Mouse (Mus musculus) midbrain, postnatal 0 days (tissue): ENCODE data around the gene Art3. TPM values are rescaled to one million over a fixed set of nuclear protein-coding genes. Genes with fewer than 3 reads are reported as not detected.

Experiments used
- ATAC-seq: fragments of 200-750 bp; cut with Nextera tagmentation; 2 replicates; pipeline ENCODE4 v1.8.0; 2017; ENCODE audit warnings: moderate number of reproducible peaks, mild to moderate bottlenecking, moderate TSS enrichment, moderate library complexity; ENCODE audit not compliant: low FRiP score
- DNase-seq: peaks from one replicate; pipeline ENCODE4 v3.0.0-alpha.2; 2015; ENCODE audit warnings: low spot score
- H3K27ac ChIP-seq: fragments of 300-500 bp; sonication (generic); 2 replicates; pipeline ENCODE4 v1.5.1; 2014; ENCODE audit warnings: low read depth, mild to moderate bottlenecking, low read length, mixed read lengths
- H3K27me3 ChIP-seq: fragments of 300-500 bp; sonication (generic); 2 replicates; pipeline ENCODE4 v1.6.1; 2014; ENCODE audit warnings: low read length, control low read depth, mixed read lengths; ENCODE audit not compliant: insufficient read depth
- H3K36me3 ChIP-seq: fragments of 300-500 bp; sonication (generic); 2 replicates; pipeline ENCODE4 v1.6.1; 2014; ENCODE audit warnings: low read length, control low read depth, mixed read lengths; ENCODE audit not compliant: insufficient read depth
- H3K4me1 ChIP-seq: fragments of 300-500 bp; sonication (generic); 2 replicates; pipeline ENCODE4 v1.6.1; 2014; ENCODE audit warnings: mild to moderate bottlenecking, control low read depth, antibody characterized with exemption, low read length, mixed read lengths; ENCODE audit not compliant: insufficient read depth
- H3K4me2 ChIP-seq: fragments of 300-500 bp; sonication (generic); 2 replicates; pipeline ENCODE4 v1.6.1; 2014; ENCODE audit warnings: low read depth, mild to moderate bottlenecking, low read length, mixed read lengths; ENCODE audit not compliant: poor library complexity, severe bottlenecking
- H3K4me3 ChIP-seq: fragments of 300-500 bp; sonication (generic); 2 replicates; pipeline ENCODE4 v1.5.1; 2014; ENCODE audit warnings: low read depth, mild to moderate bottlenecking, low read length, moderate library complexity
- H3K9ac ChIP-seq: fragments of 300-500 bp; sonication (generic); replicated peaks from 2 replicates; pipeline ENCODE4 v1.6.1; 2014; ENCODE audit warnings: mild to moderate bottlenecking, low read length, moderate library complexity, mixed read lengths; ENCODE audit not compliant: poor library complexity, severe bottlenecking
- H3K9me3 ChIP-seq: fragments of 300-500 bp; sonication (generic); 2 replicates; pipeline ENCODE4 v1.6.1; 2016; ENCODE audit warnings: low read length, control low read depth
- CTCF ChIP-seq: IDR thresholded peaks from 2 replicates; pipeline ENCODE4 v1.5.1; 2016; ENCODE audit warnings: antibody characterized with exemption, mild to moderate bottlenecking
- WGBS: fragments of 180-500 bp; shearing (Covaris S2); extraction: QIAGEN DNeasy Blood & Tissue Kit; methylation state at CpG from one replicate; pipeline ENCODE4 v1.1.7; 2014; 5-methylcytosine and 5-hydroxymethylcytosine counted together
- polyA plus RNA-seq: library from polyadenylated mRNA; unstranded; fragments of >200 nt; fragmentation: Nextera tagmentation; extraction: Ambion mirVana; gene quantifications from 2 replicates; pipeline ENCODE4 v1.2.1, GENCODE M21; 2015
- total RNA-seq: library from RNA; depleted of rRNA; stranded (reverse); fragments of >200 nt; gene quantifications from 2 replicates; pipeline ENCODE4 v1.2.3, GENCODE M21; 2014

Gene Art3
- total and polyA plus RNA-seq, 2 experiments from 2014 or later, result 4.7 to 5.5 TPM

DNA sequence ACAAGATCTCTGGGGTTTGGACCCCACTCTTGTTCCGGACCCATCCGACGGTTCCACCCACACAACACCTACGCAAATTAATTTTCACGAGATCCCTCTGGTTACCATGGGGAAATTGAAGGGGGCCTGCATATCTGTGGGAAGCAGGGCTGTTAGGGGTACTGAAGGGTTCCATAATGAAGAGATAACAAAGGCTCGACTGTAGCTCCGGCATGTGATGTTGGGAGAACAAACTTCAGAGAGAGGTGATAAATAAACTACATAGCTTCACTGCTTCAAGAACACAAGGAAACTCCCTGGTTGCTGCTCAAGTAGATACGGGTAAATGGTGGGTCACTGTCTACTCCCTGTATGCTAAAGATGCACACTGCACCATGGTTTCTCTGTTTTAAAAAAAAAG is 106.9 kb downstream of the Art3 start:
- Histone ChIP-seq H3K9ac (no peak overlapping the region), H3K27me3 (no peaks in the 10 kb centered on the region), H3K4me2 (no peak overlapping the region), H3K27ac (no peak overlapping the region), H3K9me3 (no peaks in the 10 kb centered on the region), H3K36me3 (peaks cover under 1% of the 10 kb centered on the region), H3K4me3 (no peak overlapping the region), H3K4me1 (no peaks in the 10 kb centered on the region; the same call in 1 of the 2 replicates)
- no peak for DNase-seq
- TF ChIP-seq CTCF, result no peak
- WGBS, result 93% methylated on average over 8 of the region's 8 CpGs
- ATAC-seq, result no peak

DNA sequence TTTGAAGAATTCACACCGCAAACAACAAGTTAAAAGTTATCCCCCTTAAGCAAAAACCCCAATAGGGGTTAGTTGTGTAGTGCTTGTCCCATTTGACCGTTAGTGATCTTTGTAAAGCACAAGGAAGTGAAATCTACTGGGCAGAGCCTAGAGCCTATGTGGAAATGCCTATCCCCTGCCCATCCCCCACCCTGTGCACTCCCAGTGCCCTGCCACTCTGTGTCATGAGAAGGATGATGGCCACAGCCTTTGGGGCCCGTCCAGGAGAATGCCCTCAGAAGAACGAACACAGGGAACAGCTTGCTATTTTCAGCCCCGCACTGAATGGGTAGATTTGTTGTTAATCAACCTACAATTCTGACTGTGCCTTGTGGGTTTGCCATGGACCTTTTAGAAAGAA is 109.9 kb downstream of the Art3 start:
- Histone ChIP-seq H3K4me2 (no peak overlapping the region), H3K4me1 (no peaks in the 10 kb centered on the region), H3K9ac (no peak overlapping the region), H3K27me3 (no peaks in the 10 kb centered on the region), H3K27ac (no peak overlapping the region), H3K4me3 (no peak overlapping the region), H3K9me3 (no peaks in the 10 kb centered on the region), H3K36me3 (peaks cover 23% of the 10 kb centered on the region)
- 86% methylated on average over 5 of the region's 5 CpGs for WGBS
- DNase-seq (no peak), ATAC-seq (no peak)
- TF ChIP-seq CTCF, result no peak

DNA sequence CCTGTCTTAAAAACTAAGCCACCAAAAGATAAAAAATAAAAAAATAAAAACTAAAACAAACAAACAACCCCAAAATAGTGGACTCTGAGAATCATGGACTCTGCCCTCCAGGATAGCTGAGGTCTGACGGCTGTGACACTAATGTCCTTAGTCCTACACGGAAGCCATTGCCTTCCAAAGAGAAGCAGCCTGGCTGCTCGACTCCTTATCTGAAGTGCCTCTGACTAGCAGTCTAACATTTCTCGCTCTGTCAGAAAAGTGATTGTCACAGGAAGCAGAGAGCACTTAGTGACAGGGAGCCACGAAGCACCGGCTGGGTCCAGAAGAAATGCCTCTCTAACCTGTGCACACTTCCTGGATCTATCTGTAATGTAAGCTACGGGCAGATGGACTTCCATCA is 111.3 kb downstream of the Art3 start:
- no peak for DNase-seq
- WGBS, result 95% methylated on average over 7 of the region's 7 CpGs
- Histone ChIP-seq H3K27me3 (no peaks in the 10 kb centered on the region), H3K9ac (no peak overlapping the region), H3K27ac (no peak overlapping the region), H3K4me2 (no peak overlapping the region), H3K4me1 (no peaks in the 10 kb centered on the region), H3K9me3 (no peaks in the 10 kb centered on the region), H3K4me3 (no peak overlapping the region), H3K36me3 (peaks cover 37% of the 10 kb centered on the region)
- TF ChIP-seq CTCF, result no peak
- no peak for ATAC-seq

DNA sequence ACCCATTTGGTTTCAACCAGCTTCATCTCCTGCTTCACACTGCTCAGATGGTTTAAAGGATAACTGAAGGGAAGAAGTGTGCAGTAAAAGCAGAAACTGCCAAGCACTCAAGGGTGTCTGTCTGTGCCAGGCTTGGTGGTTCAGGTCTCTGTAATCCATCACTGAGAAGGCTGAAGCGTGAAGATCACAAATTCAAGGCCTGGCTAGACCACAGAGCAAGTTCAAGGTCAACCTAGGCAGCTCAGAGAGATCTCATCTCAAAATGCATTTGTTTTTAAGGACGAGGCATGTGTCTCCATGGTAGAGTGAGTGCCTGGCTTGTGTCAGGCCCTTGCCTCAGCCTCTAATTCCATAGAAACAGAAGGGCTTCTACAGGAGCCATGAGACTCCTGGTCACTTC is 113.4 kb downstream of the Art3 start:
- Histone ChIP-seq H3K9me3 (no peaks in the 10 kb centered on the region), H3K36me3 (peaks cover 52% of the 10 kb centered on the region), H3K27me3 (no peaks in the 10 kb centered on the region), H3K4me1 (no peaks in the 10 kb centered on the region), H3K4me3 (no peak overlapping the region), H3K27ac (no peak overlapping the region), H3K9ac (no peak overlapping the region), H3K4me2 (no peak overlapping the region)
- DNase-seq (no peak), ATAC-seq (no peak)
- no peak for TF ChIP-seq CTCF
- 94% methylated on average over 2 of the region's 2 CpGs for WGBS

DNA sequence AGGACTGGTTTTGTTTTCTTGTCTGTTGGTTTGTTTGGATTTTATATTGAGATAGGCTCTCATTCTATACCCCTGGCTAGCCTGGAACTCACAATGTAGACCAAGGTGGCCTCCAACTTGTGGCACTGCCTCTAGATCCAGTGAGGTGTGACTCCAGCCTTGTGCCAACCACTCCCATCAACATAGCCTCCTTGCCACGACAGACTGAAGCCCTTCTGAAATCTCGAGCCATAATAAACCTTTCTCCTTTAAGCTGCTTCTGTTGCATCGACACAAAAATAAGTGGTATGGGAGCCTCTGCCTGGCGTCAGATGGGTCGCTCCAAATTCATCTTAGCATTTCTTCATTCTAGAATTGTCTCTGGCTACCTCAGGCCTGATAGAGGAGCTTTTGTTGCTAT is 115.1 kb downstream of the Art3 start:
- no peaks in the 10 kb centered on the region for H3K4me1 ChIP-seq
- H3K36me3 ChIP-seq, result peaks cover 67% of the 10 kb centered on the region
- H3K4me3 ChIP-seq, result no peak overlapping the region
- H3K9ac ChIP-seq, result no peak overlapping the region
- no peak overlapping the region for H3K27ac ChIP-seq
- DNase-seq, result no peak
- H3K9me3 ChIP-seq, result no peaks in the 10 kb centered on the region
- WGBS, result 95% methylated on average over 5 of the region's 5 CpGs
- ATAC-seq, result no peak
- no peaks in the 10 kb centered on the region for H3K27me3 ChIP-seq
- no peak for TF ChIP-seq CTCF
- H3K4me2 ChIP-seq, result no peak overlapping the region

DNA sequence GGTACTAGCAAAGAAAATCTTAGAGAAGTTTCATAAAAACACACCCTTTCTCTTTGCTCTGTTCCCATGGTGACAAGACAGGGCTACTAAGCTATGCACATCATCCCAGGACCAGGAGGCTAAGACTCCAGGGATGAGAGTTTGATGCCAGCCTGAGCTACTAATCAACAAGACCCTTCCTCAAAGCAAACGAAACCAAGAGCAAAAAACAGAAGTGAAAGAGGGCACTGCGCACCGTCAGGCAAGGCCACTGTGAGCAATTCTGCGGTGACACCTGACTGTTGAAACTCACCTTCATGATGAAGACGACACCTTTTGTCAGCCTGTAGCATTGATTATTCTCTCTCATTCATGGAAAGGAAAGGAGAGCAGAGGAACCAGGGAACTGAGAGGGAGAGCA is 121.2 kb downstream of the Art3 start:
- Histone ChIP-seq H3K4me3 (no peak overlapping the region), H3K27me3 (no peaks in the 10 kb centered on the region), H3K9me3 (no peaks in the 10 kb centered on the region), H3K27ac (no peak overlapping the region), H3K4me2 (no peak overlapping the region), H3K4me1 (no peaks in the 10 kb centered on the region), H3K9ac (no peak overlapping the region), H3K36me3 (peaks cover 56% of the 10 kb centered on the region)
- TF ChIP-seq CTCF, result no peak
- ATAC-seq (no peak), DNase-seq (no peak)
- 93% methylated on average over 5 of the region's 5 CpGs for WGBS

DNA sequence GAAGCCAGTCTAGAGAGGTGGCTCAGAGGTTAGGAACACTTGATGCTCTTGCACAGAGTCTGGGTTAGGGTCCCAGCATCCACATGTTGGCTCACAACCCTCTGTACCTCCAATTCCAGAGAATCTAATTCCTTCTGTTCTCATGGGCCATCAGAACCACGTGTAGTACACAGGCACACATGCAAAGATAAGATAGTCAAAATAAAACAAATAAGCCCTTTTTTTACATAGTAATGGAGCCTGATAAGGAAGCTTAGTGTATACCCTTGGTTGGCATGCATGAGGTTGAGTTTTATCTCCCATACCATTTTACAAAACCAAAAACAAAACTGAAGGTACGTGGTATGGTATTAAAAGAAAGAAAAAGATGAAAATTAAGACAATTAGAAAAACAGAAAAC is 125.8 kb downstream of the Art3 start:
- WGBS, result 79% methylated on average over 2 of the region's 2 CpGs
- ATAC-seq (no peak), DNase-seq (no peak)
- Histone ChIP-seq H3K4me2 (no peak overlapping the region), H3K4me1 (no peaks in the 10 kb centered on the region), H3K9ac (no peak overlapping the region), H3K36me3 (peaks cover 35% of the 10 kb centered on the region), H3K27ac (no peak overlapping the region), H3K9me3 (no peaks in the 10 kb centered on the region), H3K27me3 (no peaks in the 10 kb centered on the region), H3K4me3 (no peak overlapping the region)
- no peak for TF ChIP-seq CTCF
